Mouse (Mus musculus) R1 (cell line): ENCODE results near the gene Fam160a2.
"Not testable (repeated sequence)": the region's sequence is repeated elsewhere in the genome, so short reads cannot be mapped to it uniquely, and the experiment has no call there.

Source experiments
- DNase-seq: peaks from one replicate; pipeline ENCODE4 v3.0.0-alpha.2; 2018; ENCODE audit warnings: low read depth, low spot score

Gene Fam160a2

DNA sequence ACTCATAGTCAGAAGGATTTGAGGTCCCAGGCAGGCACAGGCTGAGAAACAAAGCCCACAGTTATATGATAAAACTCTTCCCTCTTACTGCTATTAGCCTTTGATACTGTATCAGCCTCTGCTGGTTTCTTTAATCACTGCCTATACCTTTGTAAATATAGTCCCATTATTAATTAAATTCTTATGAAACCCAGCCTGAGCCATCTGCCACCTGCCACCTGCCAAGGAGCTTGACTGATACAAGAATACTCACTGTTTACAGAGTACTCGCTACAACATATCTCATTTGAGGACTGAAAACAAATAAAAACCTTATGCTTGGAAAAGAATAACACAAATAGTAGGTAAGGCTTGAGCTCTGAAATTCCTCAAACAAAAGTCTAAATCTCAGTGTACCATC, 5.2 kb downstream of the Fam160a2 start:
- no peak for DNase-seq

DNA sequence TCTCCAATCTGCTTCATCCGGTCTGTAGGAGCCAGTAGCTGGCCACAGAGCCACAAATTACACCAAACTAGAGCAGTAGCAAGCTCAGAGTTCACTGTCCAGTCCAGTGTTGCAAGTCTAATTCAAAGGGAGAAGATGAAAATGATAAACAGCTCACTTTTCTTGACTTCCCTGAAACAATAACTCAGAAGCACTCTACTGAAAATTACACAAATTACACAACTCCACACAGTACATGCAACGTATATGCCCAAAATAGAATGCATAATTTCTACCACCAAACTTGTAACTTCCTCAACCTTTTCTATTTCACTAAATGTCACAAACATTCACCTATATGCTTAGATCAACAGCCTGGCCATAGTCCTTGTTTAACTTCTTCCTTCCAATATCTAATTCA, 9.6 kb downstream of the Fam160a2 start:
- no peak for DNase-seq

DNA sequence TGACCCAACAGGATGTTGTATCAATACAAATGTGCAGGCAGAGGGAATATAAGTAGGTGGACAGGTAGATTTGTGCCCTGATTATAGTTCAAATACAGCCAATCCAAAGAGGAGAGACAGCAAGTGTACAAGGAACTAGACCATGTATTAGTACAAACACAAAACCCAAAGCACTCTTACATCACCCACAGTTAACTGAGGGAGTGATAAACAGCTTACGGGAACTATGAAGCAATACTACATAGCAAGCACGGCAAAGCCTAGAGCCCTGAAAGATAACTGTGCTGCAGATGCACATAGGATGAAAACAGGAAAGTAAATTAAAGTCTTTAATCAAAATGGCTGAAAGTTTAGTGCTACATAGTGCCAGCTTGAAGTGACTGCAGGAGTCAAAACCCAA, 12.2 kb downstream of the Fam160a2 start:
- no peak for DNase-seq

DNA sequence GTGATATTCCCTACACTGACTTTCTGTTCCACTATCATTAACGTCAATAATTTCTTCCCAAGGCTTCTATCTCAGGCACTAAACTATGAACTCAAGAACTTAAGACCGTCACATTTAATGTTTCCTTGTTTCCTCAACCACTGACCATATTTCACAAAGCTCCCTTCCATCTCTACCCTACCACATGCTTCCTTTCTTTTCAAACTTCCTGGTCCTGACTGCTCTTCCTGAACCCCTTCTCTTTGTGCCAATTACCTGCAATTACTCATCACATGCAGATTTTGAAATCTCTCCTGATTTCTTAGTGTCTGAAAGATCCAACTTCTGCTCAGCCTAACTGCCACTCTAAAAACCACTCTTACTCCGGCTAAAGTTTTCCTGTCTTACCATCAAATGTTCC, 19.5 kb downstream of the Fam160a2 start:
- DNase-seq, result no peak

DNA sequence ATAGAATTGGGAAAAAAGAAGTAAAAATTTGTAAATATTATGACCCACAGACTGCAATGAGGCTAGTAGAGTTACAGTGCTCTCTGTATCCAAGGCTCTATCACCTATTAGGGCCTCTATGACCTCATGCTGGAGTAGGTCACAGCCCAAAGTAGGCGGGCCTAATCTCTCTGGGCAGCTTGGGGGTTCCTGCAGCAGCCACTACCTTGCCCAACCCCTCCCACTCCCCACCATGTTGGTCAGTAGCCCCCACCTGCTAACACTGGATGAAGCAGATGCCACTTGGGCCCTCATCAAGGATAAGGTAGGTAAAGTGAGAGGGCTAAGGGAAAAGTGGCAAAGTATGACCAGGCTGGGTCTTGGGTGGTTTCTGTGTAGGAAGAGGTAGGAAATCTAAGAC, 25.0 kb downstream of the Fam160a2 start, which contains the start of gene Gm5901:
TSS of gene Gm5901 (plus strand) at position 173 of the 400 bp plus-strand sequence.
- no peak for DNase-seq

DNA sequence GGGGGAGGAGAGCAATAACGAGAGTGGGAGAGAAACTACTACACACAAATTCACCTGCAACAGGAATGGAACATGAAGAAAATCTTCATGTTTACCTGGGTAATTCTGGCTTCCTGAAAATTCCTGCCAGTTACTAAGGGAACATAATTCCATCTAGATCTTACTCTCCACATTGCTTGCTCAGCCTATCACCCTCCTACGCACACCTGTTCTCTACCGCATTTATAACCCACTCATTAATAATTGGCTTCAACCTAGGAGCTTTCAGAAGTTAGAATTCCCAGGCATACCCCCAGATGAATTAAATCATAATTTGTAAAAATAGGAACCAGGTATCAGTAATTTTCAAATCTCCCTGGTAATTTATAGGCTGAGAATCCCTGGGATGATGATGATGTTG, 25.9 kb downstream of the Fam160a2 start:
- no peak for DNase-seq

DNA sequence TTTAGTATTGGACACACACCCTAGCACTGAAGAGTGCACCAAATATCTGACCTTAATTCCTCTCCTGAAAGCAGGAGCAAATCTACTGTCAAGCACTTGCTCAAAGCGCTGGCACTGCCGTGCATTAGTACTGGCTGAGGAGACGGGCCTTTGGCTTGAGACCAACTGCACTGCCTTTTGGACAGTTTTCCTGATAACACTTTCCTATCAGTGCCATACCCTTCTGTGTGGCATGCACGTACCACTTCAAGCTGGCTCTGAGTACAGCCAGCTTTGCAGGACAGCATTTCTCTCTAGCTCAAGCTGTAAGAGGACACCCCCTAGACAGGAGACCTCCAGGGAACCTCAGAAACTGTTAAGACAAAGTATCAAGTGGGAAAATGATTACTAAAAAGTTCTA, 26.3 kb downstream of the Fam160a2 start:
- DNase-seq, result no peak

DNA sequence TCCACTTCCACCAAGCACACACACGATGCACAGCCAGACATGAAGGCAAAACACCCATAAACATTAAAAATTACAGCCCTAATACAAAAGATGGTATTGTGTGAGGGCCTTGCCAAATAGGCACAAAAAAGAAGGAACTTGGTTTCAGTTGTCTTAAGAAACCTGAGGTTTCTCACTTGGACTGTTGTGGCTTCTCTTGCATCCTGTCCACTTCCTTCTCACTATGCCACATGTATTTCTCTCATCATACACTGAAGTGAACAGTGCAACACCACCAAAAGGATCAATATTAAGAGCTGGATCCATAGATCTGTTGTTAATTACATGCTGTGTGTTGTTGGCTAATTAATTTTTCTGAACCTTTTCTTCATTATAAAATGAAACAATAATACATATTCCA, 26.9 kb downstream of the Fam160a2 start:
- DNase-seq, result no peak

DNA sequence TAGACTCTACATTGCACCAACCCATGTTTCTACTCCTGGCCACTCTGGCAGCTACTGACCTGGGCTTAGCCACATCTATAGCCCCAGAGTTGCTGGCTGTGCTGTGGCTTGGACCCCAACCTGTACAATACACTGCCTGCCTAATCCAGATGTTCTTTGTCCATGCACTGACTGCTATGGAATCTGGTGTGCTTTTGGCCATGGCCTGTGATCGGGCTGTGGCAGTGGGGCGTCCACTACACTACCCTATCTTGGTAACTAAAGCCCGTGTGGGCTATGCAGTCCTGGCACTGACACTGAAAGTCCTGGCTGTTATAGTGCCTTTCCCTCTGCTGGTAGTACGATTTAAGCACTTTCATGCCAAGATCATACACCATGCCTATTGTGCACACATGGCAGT, 31.3 kb downstream of the Fam160a2 start:
- DNase-seq, result no peak

DNA sequence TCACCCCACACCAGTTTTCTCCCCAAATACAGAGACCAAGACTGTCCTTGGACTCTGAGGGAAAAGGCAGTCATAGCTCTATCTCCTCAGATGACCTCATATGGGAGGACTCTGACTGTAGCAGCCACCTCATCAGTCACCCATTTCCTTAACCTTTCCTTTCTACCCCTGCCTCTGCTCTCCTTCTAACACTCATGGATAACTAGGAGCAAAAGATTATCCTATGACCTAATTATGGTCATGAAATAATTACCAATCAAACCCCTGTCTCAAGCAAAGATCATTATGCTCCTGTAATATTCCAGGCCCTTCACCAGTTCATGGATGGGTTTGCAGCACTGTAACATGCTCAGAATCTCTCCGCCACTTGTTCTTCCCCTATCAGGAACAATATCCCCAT, 31.9 kb downstream of the Fam160a2 start, which contains the start of gene Olfr692:
TSS of gene Olfr692 (plus strand) at position 301 of the 400 bp plus-strand sequence.
- no peak for DNase-seq

DNA sequence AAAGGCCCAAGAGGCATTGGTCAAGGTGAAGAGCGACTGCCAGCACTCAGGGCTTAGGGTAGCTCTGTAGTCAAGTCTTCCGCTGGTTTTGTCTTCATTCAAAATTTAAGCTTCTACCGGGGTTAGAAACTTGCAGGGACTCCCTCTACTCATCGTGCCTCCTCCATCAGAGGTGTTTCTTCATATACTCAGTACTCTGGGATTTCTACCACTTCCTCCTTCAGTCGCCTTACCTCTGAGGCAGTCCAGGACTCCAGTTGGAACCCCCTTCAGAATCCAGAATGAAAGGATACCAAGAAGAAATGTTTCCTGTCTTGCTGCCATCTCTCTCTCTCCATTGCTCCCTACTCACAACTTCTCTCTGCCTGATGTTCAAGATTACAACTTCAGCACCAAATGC, 32.6 kb downstream of the Fam160a2 start:
- no peak for DNase-seq

DNA sequence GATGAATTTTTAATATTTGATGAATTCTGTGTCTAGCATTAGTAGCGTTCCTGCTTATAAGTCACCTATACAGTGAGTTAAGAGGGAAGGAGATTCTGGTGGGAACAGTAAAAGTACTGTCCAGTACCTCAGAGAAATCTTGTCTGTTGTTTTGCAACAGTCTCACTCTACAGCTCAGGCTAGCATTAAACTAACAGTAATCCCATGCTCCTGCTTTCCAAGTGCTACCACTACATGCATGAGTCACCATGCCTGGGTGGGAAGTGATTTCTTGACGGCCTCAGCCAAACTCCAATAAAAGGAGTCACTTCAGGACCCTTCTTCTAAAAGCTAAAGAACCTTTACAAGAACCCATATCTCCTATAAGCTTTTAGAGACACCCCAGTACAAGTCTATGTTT, 38.1 kb downstream of the Fam160a2 start:
- no peak for DNase-seq

DNA sequence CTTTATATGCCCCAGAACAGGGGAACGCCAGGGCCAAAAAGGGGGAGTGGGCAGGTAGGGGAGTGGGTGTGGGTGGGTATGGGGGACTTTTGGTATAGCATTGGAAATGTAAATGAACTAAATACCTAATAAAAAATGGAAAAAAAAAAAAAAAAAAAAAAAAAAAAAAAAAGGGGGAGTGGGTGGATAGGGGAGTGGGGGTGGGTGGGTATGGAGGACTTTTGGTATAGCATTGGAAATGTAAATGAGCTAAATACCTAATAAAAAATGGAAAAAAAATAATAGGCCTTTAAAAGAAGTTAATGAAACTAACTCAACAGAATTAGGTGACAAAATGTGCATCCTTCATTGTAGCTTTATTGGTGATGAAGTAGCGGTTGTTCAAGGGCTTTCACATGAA, 43.4 kb downstream of the Fam160a2 start:
- not testable (repeated sequence) for DNase-seq

DNA sequence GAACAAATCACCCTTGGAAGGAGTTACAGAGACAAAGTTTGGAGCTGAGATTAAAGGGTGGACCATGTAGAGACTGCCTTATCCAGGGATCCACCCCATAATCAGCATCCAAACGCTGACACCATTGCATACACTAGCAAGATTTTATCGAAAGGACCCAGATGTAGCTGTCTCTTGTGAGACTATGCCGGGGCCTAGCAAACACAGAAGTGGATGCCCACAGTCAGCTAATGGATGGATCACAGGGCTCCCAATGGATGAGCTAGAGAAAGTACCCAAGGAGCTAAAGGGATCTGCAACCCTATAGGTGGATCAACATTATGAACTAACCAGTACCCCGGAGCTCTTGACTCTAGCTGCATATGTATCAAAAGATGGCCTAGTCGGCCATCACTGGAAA, 43.8 kb downstream of the Fam160a2 start:
- DNase-seq, result not testable (repeated sequence)

DNA sequence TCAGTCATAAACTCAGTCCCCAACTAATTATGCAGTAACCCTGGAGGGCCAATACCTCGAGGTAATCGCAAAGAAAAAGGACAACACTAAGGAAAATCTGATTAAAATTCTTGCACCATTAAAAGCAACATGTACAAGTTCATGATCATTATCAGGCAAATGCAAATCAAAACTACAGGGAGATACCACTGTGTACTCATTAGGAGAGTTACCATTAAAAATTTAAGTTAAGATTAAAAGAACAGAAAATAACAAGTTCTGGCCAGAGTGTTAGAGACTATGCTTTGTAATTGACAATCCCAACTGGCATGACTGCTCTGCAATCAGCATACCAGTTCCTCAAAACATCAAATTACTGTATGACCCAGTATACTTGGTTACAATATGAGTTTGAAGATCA, 57.1 kb downstream of the Fam160a2 start:
- no peak for DNase-seq

DNA sequence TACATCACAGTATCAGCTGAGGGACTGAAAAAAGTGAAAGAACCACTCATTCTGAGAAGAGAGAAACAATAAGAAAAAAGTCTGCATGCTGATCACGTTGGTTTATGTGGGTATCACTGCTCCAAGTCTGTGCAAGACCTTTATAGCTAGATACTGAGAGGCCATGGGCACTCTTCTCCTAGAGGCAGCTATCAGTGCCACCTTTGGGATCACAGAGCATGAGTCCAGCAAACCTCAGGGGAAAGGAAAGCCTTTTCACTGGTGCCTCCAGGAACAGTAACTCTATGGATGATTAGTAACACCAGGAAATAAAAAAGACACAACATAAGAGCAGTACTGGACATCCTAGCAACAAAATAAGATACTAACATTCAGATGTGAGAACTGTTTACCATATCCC, 57.7 kb downstream of the Fam160a2 start, which contains the start of gene Olfr691:
TSS of gene Olfr691 (minus strand) at position 101 of the 400 bp plus-strand sequence.
- DNase-seq, result no peak

DNA sequence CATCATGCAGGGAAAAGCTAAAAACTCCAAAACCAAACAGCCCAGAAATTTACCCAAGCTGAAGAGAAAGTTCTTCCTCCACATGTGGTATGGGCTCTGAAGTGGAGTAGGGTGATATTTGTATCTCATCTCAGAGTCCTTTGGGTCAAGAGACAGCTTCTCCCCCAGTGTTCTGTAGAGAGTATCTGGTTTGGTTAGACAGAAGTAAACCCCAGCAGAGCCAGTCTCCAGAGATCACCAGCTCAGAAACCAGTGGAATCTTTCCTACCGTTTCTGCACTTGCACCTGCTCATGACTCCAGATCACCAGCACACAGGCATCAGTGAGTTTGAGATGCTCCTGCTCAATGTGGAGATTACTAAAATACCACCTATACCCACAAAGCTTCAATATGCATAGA, 65.8 kb downstream of the Fam160a2 start, which contains the start of gene Olfr690:
TSS of gene Olfr690 (minus strand) at position 101 of the 400 bp plus-strand sequence.
- DNase-seq, result no peak

DNA sequence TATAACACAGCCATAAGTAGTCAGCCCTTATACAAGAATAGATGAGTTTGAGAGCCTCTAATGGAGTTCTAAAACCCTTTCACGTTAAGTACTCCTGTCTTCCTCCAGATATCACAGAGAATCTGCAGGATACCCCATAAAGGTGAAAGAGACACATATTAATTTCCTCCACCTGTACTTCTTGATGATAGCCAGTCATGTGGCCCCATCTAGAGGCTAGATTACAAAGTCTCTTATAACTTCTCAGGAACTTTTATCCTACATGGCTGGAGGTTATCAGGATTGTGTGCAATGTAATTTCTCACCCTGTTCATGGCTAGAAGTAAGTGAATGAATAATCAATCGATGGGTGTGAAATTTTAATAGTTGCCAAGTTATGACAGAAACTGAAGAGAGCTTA, 74.6 kb downstream of the Fam160a2 start:
- no peak for DNase-seq
